Mouse (Mus musculus) kidney, adult 2 months (tissue): ENCODE results near the gene Hist2h2aa1.

Source experiments
- CTCF ChIP-seq: fragments of 200-500 bp; conservative IDR thresholded peaks from 2 replicates; pipeline ENCODE4 v1.5.1; 2011; ENCODE audit warnings: low read depth, mild to moderate bottlenecking, control low read depth, low read length, moderate library complexity, mixed read lengths; ENCODE audit not compliant: insufficient read depth, insufficient read length
- POLR2A ChIP-seq: fragments of 200-500 bp; IDR thresholded peaks from one replicate; pipeline ENCODE4 v1.6.1; 2011; ENCODE audit warnings: low read depth, low read length, control low read depth

DNA sequence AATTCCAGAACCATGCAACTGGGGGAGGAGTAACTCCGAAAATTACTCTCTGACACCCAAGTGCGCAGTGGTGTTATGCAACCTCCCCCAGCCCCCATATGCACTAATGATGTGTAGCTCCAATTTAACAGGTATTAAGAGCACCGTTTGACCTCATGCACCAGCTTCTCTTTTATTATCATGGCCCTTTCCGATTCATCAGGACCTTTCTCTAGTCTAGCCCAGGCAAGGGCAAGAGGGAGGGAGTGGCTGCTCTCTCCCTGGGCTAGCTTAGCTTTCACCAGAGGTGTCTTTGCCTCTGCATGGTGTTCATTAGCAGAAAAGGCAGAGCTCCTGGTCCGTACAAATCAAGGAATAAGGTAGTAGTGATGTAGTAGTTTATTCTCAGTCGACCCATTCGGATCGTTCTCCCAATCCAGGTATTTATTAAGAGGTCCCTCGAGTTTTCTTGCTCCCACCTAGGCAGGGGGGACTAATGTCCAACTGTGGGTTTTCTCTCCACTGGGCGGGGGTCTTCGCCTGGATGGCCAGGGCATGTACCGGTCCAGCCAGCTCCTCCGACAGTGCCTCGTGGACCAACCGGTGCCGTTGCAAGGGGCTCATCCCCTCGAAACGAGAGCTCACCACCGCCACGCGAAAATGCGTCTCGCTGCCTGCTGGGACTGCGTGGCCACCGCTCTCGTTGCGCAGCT, 48.7 kb upstream of the Hist2h2aa1 start:
- TF ChIP-seq CTCF (no peak), POLR2A (no peak)
